Mouse (Mus musculus) heart, adult 10 weeks (tissue): ENCODE results near the gene Olfr1029. TPM values are rescaled to one million over a fixed set of nuclear protein-coding genes. Genes with fewer than 3 reads are reported as not detected.

Experiments used
- polyA plus RNA-seq: library from polyadenylated mRNA; stranded (reverse); fragments of 350-450 nt; fragmentation: Illumina TruSeq; extraction: RNeasy Lipid Tissue Mini Kit (QIAGEN cat#74804); gene quantifications from one replicate; pipeline ENCODE4 v1.2.3, GENCODE M21; 2014; ENCODE audit warnings: low read depth, low replicate concordance

Olfr1029 gene
- polyA plus RNA-seq = not detected

GRCm38 (mm10) chr2:85973595-85973994 lies at the start of gene Olfr1029:
TSS of gene Olfr1029 (plus strand) at chr2:85973895.

DNA sequence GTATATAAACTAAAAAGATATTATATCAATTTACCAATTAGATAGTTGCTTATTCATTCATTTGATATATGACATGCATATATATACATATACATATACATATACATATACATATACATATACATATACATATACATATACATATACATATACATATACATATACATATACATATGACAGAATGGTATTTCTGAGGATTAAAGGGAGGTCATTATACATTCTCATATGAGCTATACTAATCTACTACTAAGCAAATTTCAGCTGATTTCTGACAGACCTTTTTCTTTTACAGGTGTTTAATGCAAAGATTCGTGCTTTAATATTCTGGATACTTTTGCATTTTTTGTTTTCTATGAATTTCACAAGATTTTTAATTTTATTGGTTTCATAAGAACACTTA lies 23.6 kb upstream of the Olfr1029 start, which contains the start of gene Olfr1028:
Gene Olfr1028, plus strand, starts transcription at position 301 of the 400 bp plus-strand sequence.

GRCm38 (mm10) chr2:85978976-85979375 lies 5.3 kb downstream of the Olfr1029 start, which contains the start of gene Olfr1030:
TSS of gene Olfr1030 (plus strand) at chr2:85979276.

GRCm38 (mm10) chr2:85990004-85990403 lies 16.3 kb downstream of the Olfr1029 start, which contains the start of gene Olfr1031:
TSS of gene Olfr1031 (plus strand) at chr2:85990304.

DNA sequence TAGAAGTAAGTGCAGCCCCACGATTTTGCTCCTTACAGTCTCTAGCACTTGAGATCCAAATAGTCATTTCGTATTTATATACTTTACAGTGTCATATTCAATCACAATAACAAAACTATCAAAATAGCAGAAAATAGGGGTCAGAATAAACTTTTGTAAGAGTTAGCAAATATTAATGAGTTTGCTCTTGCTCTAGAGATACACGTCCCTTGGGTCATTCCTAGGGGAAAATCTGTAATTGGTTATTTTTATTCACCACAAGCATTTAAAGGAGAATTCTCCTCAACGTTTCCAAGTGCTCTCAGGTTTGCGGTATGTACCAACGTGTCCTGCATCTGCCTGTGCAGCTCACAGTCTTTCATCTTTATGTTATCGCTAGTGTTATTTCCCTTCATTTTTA lies 31.5 kb downstream of the Olfr1029 start, which contains the start of gene Olfr1032:
Gene Olfr1032, plus strand, starts transcription at position 301 of the 400 bp plus-strand sequence.

DNA sequence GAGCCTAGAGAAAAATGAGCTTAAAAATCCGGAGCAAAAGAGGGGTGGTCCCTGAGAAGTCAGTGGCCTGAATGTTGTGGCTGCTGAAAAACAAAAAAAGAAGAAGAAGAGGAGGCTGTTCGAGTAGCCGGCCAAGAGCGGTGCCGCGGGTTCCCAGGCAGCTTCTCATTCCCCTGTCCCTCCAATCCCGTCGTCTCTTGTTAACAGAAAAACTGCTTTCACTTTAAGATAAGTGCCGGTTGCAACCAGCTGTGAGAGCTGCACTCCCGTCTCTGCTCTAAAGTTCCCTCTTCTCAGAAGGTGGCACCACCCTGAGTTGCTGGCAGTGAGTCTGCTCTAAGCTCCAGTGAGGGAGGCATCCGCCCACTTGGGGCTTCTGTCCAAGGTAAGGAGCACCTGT lies 46.7 kb downstream of the Olfr1029 start, which contains the start of gene Olfr1033:
Gene Olfr1033, plus strand, starts transcription at position 228 of the 400 bp plus-strand sequence.

Other genes starting within 250 kb of the Olfr1029 start
- not detected for gene Olfr1012, start 211.1 kb upstream of the Olfr1029 start, polyA plus RNA-seq
- not detected for gene Olfr1013, start 206.8 kb upstream of the Olfr1029 start, polyA plus RNA-seq
- gene Olfr1014, start 201.2 kb upstream of the Olfr1029 start, polyA plus RNA-seq = not detected
- gene Olfr1015, start 191.9 kb upstream of the Olfr1029 start, polyA plus RNA-seq = not detected
- not detected for gene Olfr1016, start 171.4 kb upstream of the Olfr1029 start, polyA plus RNA-seq
- not detected for gene Olfr1018, start 155.4 kb upstream of the Olfr1029 start, polyA plus RNA-seq
- not detected for gene Olfr1019, start 128.4 kb upstream of the Olfr1029 start, polyA plus RNA-seq
- not detected for gene Olfr1020, start 126.9 kb upstream of the Olfr1029 start, polyA plus RNA-seq
- not detected for gene Olfr1022, start 105.3 kb upstream of the Olfr1029 start, polyA plus RNA-seq
- not detected for gene Olfr1023, start 88.3 kb upstream of the Olfr1029 start, polyA plus RNA-seq
- gene Olfr1024, start 68.8 kb upstream of the Olfr1029 start, polyA plus RNA-seq = not detected
- gene Olfr1025-ps1, start 58.7 kb upstream of the Olfr1029 start, polyA plus RNA-seq = not detected
- not detected for gene Olfr1026, start 52.3 kb upstream of the Olfr1029 start, polyA plus RNA-seq
- not detected for gene Olfr1028, start 23.5 kb upstream of the Olfr1029 start, polyA plus RNA-seq
- not detected for gene Olfr1030, start 5.4 kb downstream of the Olfr1029 start, polyA plus RNA-seq
- not detected for gene Olfr1031, start 16.4 kb downstream of the Olfr1029 start, polyA plus RNA-seq
- not detected for gene Olfr1032, start 31.6 kb downstream of the Olfr1029 start, polyA plus RNA-seq
- gene Olfr1033, start 46.7 kb downstream of the Olfr1029 start, polyA plus RNA-seq = 4.8 TPM
- 0.92 TPM for gene Olfr1034, start 72.0 kb downstream of the Olfr1029 start, polyA plus RNA-seq
- gene Olfr1036, start 100.1 kb downstream of the Olfr1029 start, polyA plus RNA-seq = not detected
- gene Olfr1037, start 113.5 kb downstream of the Olfr1029 start, polyA plus RNA-seq = not detected
- gene Olfr1039, start 162.0 kb downstream of the Olfr1029 start, polyA plus RNA-seq = not detected
- gene Olfr1040, start 172.8 kb downstream of the Olfr1029 start, polyA plus RNA-seq = not detected
- gene Olfr1042, start 187.9 kb downstream of the Olfr1029 start, polyA plus RNA-seq = not detected
- gene Olfr1043, start 193.6 kb downstream of the Olfr1029 start, polyA plus RNA-seq = not detected
- gene Olfr1044, start 203.9 kb downstream of the Olfr1029 start, polyA plus RNA-seq = not detected
- gene Olfr52, start 211.8 kb downstream of the Olfr1029 start, polyA plus RNA-seq = not detected
- gene Olfr1045, start 229.1 kb downstream of the Olfr1029 start, polyA plus RNA-seq = not detected
- not detected for gene Olfr1046, start 245.4 kb downstream of the Olfr1029 start, polyA plus RNA-seq